Mouse (Mus musculus) midbrain, embryonic 10.5 days (tissue): Measurements from ENCODE around the gene Foxo6. TPM values are rescaled to one million over a fixed set of nuclear protein-coding genes. Genes with fewer than 3 reads are reported as not detected.
A peak's percentile ranks its signal among the peaks of the same experiment; 100 is the strongest.

Experiments used
- DNase-seq: peaks from one replicate; pipeline ENCODE4 v3.0.0-alpha.2; 2017; ENCODE audit warnings: low spot score
- H3K27ac ChIP-seq: fragments of 300-500 bp; sonication (generic); replicated peaks from 2 replicates; pipeline ENCODE4 v1.5.1; 2016; ENCODE audit warnings: mild to moderate bottlenecking
- H3K27me3 ChIP-seq: fragments of 300-500 bp; sonication (generic); 2 replicates; pipeline ENCODE4 v1.6.1; 2016; ENCODE audit warnings: low read depth, mild to moderate bottlenecking; ENCODE audit not compliant: poor library complexity, severe bottlenecking
- H3K36me3 ChIP-seq: fragments of 300-500 bp; sonication (generic); 2 replicates; pipeline ENCODE4 v1.6.1; 2016; ENCODE audit warnings: mild to moderate bottlenecking, moderate library complexity
- H3K4me1 ChIP-seq: fragments of 300-500 bp; sonication (generic); 2 replicates; pipeline ENCODE4 v1.6.1; 2016
- H3K4me3 ChIP-seq: fragments of 300-500 bp; sonication (generic); 2 replicates; pipeline ENCODE4 v1.5.1; 2016; ENCODE audit warnings: mild to moderate bottlenecking, moderate library complexity
- H3K9me3 ChIP-seq: fragments of 300-500 bp; sonication (generic); replicated peaks from 2 replicates; pipeline ENCODE4 v1.6.1; 2016; ENCODE audit warnings: mild to moderate bottlenecking
- WGBS: fragments of 180-500 bp; shearing (Covaris S2); methylation state at CpG from one replicate; pipeline ENCODE4 v1.1.7; 2016; 5-methylcytosine and 5-hydroxymethylcytosine counted together
- polyA plus RNA-seq: library from polyadenylated mRNA; unstranded; fragments of >200 nt; fragmentation: Nextera tagmentation; extraction: Ambion mirVana; gene quantifications from 2 replicates; pipeline ENCODE4 v1.2.1, GENCODE M21; 2016

Foxo6 gene
- polyA plus RNA-seq = 0.07 TPM in 2 replicates

DNA sequence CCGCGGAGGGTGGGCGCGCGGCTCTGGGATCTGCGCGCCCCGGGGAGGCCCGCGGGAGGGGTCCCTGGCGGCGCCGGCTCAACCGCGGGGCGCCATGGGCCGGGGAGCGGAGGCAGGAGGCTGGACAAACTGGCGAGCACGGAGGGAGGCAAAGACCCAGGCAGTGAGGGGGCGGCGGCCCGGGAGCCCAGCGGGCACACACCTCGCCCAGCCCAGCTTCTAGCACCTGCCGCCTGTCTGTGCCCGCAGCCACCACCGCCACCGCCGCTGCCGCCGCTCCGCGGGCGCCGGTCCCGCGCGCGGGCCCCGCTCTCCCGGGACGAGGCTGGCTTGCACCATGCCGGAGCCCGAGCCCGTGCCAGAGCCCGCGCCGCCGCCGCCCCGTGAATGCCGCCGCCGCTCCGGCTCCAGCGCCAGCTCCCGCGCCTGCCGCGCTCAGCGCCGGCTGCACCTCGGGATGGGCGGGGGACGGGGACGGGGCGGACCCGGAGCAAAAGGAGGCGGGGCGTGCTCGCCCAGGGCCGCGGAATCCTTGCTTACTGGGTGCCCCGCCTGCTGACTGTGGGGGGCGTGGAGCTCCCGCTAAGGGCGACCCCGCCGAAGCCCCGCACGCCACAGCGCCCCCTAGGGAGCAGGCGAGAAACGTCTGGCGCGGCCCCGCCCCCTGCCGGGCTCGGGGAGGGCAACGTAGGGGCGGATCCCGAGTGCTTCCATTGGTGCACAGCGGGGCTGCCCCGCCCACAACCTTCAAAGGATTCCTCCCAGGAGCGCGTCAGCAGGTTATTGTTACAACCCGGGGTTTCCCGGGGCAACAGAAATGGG lies at the start of gene Foxo6:
Gene Foxo6, minus strand, starts transcription at position 60 of the 822 bp plus-strand sequence.
- H3K27me3 ChIP-seq = peaks cover 82% of the 10 kb centered on the region
- no peaks in the 10 kb centered on the region for H3K36me3 ChIP-seq
- DNase-seq = peak; percentile 96
- WGBS = under 1% methylated on average over 96 of the region's 99 CpGs
- peaks cover 59% of the 10 kb centered on the region for H3K4me1 ChIP-seq
- peak within 1 kb of the TSS; percentile 82 for H3K27ac ChIP-seq
- no peaks in the 10 kb centered on the region for H3K9me3 ChIP-seq
- peak within 1 kb of the TSS; percentile 77 for H3K4me3 ChIP-seq

- no peaks in the 10 kb centered on the region for H3K36me3 ChIP-seq
- no peak overlapping the region for H3K4me3 ChIP-seq
- H3K27ac ChIP-seq = no peak overlapping the region
- H3K9me3 ChIP-seq = no peaks in the 10 kb centered on the region
- no peak for DNase-seq
- 88% methylated on average over 4 of the region's 4 CpGs for WGBS
- peaks cover 25% of the 10 kb centered on the region for H3K27me3 ChIP-seq
- peaks cover 23% of the 10 kb centered on the region for H3K4me1 ChIP-seq
Observed at GRCm38 (mm10) chr4:120334316-120334715, 47.2 kb upstream of the Foxo6 start.

DNA sequence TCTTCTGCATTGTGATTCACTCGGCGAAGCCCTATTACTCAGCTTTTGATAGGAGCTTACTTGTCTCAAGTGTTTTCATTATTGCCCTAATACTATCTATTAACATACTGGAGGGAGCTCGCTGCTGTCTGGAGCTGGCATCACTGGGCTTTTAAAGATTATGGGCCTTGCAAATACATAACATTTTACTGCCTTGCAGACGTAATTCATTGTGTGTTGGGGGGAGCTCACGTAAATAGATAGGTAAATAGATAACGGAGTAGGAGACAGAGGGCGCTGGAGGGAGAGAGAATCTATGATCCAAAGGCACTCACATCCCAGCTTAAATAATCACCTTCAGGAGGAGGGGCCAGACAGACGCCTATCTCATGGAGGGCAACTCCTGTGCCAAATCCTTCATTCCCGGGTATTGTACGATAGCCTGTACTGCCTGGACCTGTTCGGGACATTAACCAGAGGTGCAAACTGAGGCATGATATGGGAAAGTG lies 45.8 kb upstream of the Foxo6 start:
- H3K27ac ChIP-seq = no peak overlapping the region
- peaks cover 18% of the 10 kb centered on the region for H3K4me1 ChIP-seq
- 26% methylated on average over 11 of the region's 11 CpGs for WGBS

GRCm38 (mm10) chr4:120332405-120332933 lies 45.3 kb upstream of the Foxo6 start:
- peak overlapping the region; percentile 61; the same call in 1 of the 2 replicates for H3K27ac ChIP-seq
- no peak for DNase-seq

More for the DNA sequence above, 45.8 kb upstream of the Foxo6 start:
- peaks cover 24% of the 10 kb centered on the region for H3K27me3 ChIP-seq
- DNase-seq = peak; percentile 19
- H3K4me3 ChIP-seq = peak overlapping the region; percentile 25; the same call in 1 of the 2 replicates
- no peaks in the 10 kb centered on the region for H3K9me3 ChIP-seq
- H3K36me3 ChIP-seq = no peaks in the 10 kb centered on the region

DNA sequence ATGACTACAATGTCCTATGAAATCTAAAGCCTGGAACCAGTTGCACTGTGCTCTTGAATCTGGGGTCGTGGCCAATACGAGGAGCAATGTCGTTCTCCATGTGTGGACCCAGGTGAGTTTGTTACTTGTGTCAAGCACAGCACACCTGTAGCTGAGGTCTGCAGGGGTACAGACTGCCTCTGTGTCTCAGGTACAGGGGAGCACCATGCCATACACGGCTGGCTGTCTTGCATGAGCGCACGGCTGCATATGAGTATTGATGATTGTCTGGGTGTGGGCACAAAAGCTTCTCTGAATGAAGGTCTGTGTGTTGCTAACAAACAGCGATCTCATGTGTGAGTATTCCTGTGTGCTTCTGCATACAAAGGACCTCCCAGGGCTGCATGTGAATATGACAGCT lies 44.8 kb upstream of the Foxo6 start:
- DNase-seq = no peak
- H3K9me3 ChIP-seq = no peaks in the 10 kb centered on the region
- no peaks in the 10 kb centered on the region for H3K36me3 ChIP-seq
- H3K27me3 ChIP-seq = peaks cover 22% of the 10 kb centered on the region
- H3K27ac ChIP-seq = 0 out of 2 replicates have a peak overlapping the region, but pooled peaks have one; percentile 33
- no peak overlapping the region for H3K4me3 ChIP-seq
- peaks cover 18% of the 10 kb centered on the region for H3K4me1 ChIP-seq
- 88% methylated on average over 7 of the region's 7 CpGs for WGBS

More at GRCm38 (mm10) chr4:120332405-120332933, 45.3 kb upstream of the Foxo6 start:
- Histone ChIP-seq H3K9me3 (no peaks in the 10 kb centered on the region), H3K4me3 (no peak overlapping the region), H3K4me1 (peaks cover 18% of the 10 kb centered on the region), H3K27me3 (peaks cover 22% of the 10 kb centered on the region), H3K36me3 (no peaks in the 10 kb centered on the region)
- WGBS = 36% methylated on average over 7 of the region's 7 CpGs

DNA sequence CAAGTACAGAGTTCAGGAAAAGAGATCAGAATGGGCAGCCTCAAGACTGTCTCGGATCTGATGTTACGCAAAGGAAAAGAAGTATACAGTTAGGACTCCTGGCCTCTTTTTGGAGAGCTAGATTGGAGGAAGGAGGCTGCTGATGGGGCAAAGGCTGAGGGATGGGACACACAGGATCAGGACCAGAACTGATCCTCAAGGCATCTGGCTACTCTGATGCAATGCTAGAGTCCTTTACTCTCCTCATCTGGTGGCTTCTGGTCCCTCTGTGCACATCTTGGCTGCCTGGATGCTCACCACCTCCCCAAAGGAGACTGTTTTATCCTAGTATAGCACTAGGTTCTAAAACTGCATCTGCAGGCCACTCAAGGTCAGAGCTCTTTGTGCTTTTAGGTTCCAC lies 44.4 kb upstream of the Foxo6 start:
- H3K36me3 ChIP-seq = no peaks in the 10 kb centered on the region
- 90% methylated on average over 2 of the region's 2 CpGs for WGBS
- H3K9me3 ChIP-seq = no peaks in the 10 kb centered on the region
- 0 out of 2 replicates have a peak overlapping the region, but pooled peaks have one; percentile 33 for H3K27ac ChIP-seq
- DNase-seq = no peak
- H3K4me3 ChIP-seq = no peak overlapping the region
- peaks cover 22% of the 10 kb centered on the region for H3K27me3 ChIP-seq
- H3K4me1 ChIP-seq = peaks cover 18% of the 10 kb centered on the region

- DNase-seq = no peak
- H3K36me3 ChIP-seq = no peaks in the 10 kb centered on the region
- no peak overlapping the region for H3K27ac ChIP-seq
- H3K4me3 ChIP-seq = no peak overlapping the region
- 83% methylated on average over 4 of the region's 4 CpGs for WGBS
- peaks cover 19% of the 10 kb centered on the region for H3K27me3 ChIP-seq
- H3K9me3 ChIP-seq = no peaks in the 10 kb centered on the region
- no peaks in the 10 kb centered on the region for H3K4me1 ChIP-seq
Observed at GRCm38 (mm10) chr4:120325748-120326147, 38.6 kb upstream of the Foxo6 start.

- no peak for DNase-seq
- no peaks in the 10 kb centered on the region for H3K4me1 ChIP-seq
- H3K9me3 ChIP-seq = no peaks in the 10 kb centered on the region
- H3K27ac ChIP-seq = no peak overlapping the region
- no peaks in the 10 kb centered on the region for H3K36me3 ChIP-seq
- no peak overlapping the region for H3K4me3 ChIP-seq
- H3K27me3 ChIP-seq = peaks cover 19% of the 10 kb centered on the region
- 74% methylated on average over 6 of the region's 6 CpGs for WGBS
Observed at GRCm38 (mm10) chr4:120325051-120325450, 37.9 kb upstream of the Foxo6 start.

DNA sequence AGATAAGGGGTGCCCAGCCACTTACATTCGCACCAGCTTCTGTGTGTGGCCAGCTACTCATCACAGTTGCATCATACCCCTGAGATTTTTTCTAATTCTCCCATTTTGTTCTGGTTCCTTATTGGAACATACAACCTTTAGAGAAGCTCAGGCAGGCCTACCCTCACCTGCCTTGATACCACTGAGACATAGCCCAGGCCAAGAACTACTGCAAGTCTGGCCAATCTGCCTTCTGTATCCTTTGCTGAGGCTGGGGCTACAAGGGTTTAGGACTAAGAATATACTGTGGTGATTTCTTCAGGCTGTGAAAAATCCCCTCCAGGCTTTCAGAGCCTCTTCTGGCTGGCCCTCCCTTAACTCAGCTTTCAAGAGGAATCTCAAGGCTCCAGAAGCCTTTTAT lies 36.7 kb upstream of the Foxo6 start:
- H3K4me3 ChIP-seq = no peak overlapping the region

DNA sequence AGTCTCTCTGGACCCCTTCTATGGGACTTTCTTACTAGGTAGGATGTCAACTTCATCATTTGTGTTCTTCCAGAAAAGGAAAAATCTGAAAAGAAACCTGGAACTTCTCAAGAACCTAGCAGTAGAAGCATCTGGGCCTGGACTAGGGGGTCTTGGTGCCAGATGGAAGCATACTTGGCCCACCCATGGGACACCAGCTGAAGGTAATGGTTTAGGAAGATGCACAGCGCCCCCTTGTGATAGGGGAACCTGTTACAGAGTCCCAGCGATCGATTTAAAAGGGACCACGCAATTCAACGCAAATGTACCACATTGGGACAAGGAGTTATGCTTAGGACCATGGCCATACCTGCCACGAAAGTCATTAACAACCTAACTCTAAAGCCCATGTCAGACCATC lies 36.0 kb upstream of the Foxo6 start:
- peak; percentile 20 for DNase-seq
- H3K9me3 ChIP-seq = no peaks in the 10 kb centered on the region
- WGBS = 29% methylated on average over 6 of the region's 6 CpGs
- peaks cover 19% of the 10 kb centered on the region for H3K27me3 ChIP-seq
- no peak overlapping the region for H3K4me3 ChIP-seq
- H3K27ac ChIP-seq = no peak overlapping the region
- no peaks in the 10 kb centered on the region for H3K36me3 ChIP-seq
- no peaks in the 10 kb centered on the region for H3K4me1 ChIP-seq

More for the DNA sequence above, 36.7 kb upstream of the Foxo6 start:
- Histone ChIP-seq H3K4me1 (no peaks in the 10 kb centered on the region), H3K9me3 (no peaks in the 10 kb centered on the region), H3K36me3 (no peaks in the 10 kb centered on the region), H3K27ac (no peak overlapping the region), H3K27me3 (peaks cover 19% of the 10 kb centered on the region)
- DNase-seq = no peak
- 90% methylated on average over 1 of the region's 1 CpGs for WGBS

DNA sequence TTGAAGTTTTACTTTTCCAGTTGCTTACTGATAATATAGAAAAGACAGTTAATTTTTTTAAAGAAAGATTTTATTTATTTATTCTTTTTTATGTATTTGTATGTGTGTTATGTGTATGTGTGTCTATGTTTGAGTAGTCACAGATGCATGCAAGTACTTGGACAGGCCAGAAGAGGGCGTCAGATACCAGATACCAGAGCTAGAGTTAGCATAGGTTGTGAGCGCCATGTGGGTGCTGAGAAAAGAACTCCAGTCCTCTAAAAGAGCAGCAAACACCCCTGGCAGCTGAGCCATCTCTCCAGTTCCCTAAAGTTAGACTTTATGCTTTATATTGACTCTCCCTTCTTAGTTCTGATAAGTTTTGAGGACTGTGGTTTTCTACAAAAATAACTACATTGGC lies 30.4 kb upstream of the Foxo6 start:
- Histone ChIP-seq H3K27me3 (peaks cover under 1% of the 10 kb centered on the region; the same call in 1 of the 2 replicates), H3K4me1 (no peaks in the 10 kb centered on the region), H3K27ac (no peak overlapping the region), H3K9me3 (no peaks in the 10 kb centered on the region), H3K36me3 (no peaks in the 10 kb centered on the region), H3K4me3 (no peak overlapping the region)
- DNase-seq = no peak
- 60% methylated on average over 2 of the region's 2 CpGs for WGBS

DNA sequence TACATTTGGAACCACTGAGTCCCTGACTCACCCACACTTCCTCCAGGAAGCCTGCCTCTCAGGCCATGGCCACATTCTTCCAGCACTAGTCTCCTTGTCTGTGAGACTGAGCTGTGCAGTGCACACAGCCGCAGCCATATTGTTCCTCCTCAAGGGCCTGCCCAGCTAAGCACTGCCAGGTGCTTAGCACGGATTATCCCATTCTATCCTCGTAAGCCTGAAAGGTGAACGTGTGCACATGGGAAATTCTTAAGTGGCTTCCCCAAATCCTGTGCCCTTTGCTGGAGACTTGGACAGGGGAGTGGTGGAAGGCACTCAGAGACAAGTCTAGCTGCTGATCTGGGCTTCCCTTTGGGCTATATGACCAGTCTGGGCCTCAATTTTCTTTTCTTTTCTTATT lies 29.6 kb upstream of the Foxo6 start:
- Histone ChIP-seq H3K36me3 (no peaks in the 10 kb centered on the region), H3K27ac (no peak overlapping the region), H3K4me1 (no peaks in the 10 kb centered on the region), H3K9me3 (no peaks in the 10 kb centered on the region), H3K4me3 (no peak overlapping the region), H3K27me3 (no peaks in the 10 kb centered on the region)
- 58% methylated on average over 4 of the region's 4 CpGs for WGBS
- DNase-seq = no peak

- no peaks in the 10 kb centered on the region for H3K36me3 ChIP-seq
- no peak overlapping the region for H3K27ac ChIP-seq
- WGBS = 54% methylated on average over 3 of the region's 3 CpGs
Observed at GRCm38 (mm10) chr4:120314571-120314970, 27.4 kb upstream of the Foxo6 start.

More at GRCm38 (mm10) chr4:120314571-120314970, 27.4 kb upstream of the Foxo6 start:
- Histone ChIP-seq H3K9me3 (no peaks in the 10 kb centered on the region), H3K4me1 (no peaks in the 10 kb centered on the region), H3K4me3 (no peak overlapping the region), H3K27me3 (no peaks in the 10 kb centered on the region)
- DNase-seq = no peak
